ENCODE assay signal across 11 mouse cellular contexts in genomic region chr12:70247683-70248474, GRCm38 (mm10). TPM values are rescaled to one million over a fixed set of nuclear protein-coding genes. Genes with fewer than 3 reads are reported as not detected.
DNase-seq lines count a peak whose midpoint lies in the region; ATAC-seq and TF ChIP-seq lines count a peak whose summit lies in the region.
"Had no signal": no experiment of that assay in that cellular context is flagged by ENCODE, and none has a peak within 500 bp of the region (broad histone marks: within the 10 kb centered on the region; RNA-seq: fewer than 3 reads in every experiment).

No protein-coding gene starts in this region.

- no peaks in the 10 kb centered on the region for H3K36me3 ChIP-seq in hindbrain, embryonic 11.5 days (ENCODE audit: control insufficient read depth, insufficient read depth, low read length)
- H3K36me3 ChIP-seq in midbrain, embryonic 16.5 days (ENCODE audit: control insufficient read depth, insufficient read depth, low read length): no peaks in the 10 kb centered on the region

- peak overlapping the region; percentile 57 for H3K27ac ChIP-seq in left cerebral cortex, adult 2 months
- H3K27ac ChIP-seq in hindbrain, embryonic 11.5 days (ENCODE audit: low read depth, low read length): peak overlapping the region; percentile 58
- peak overlapping the region; percentile 54; the same call in 1 of the 2 replicates for H3K27ac ChIP-seq in midbrain, embryonic 16.5 days (ENCODE audit: low read length)

- H3K4me1 ChIP-seq in hindbrain, embryonic 11.5 days (replicated peaks; ENCODE audit: control insufficient read depth, insufficient read depth, low read length): no peaks in the 10 kb centered on the region
- peaks cover 5% of the 10 kb centered on the region for H3K4me1 ChIP-seq in midbrain, embryonic 16.5 days (ENCODE audit: control insufficient read depth, insufficient read depth, low read length)

- no peak overlapping the region for H3K4me2 ChIP-seq in hindbrain, embryonic 11.5 days (replicated peaks; ENCODE audit: low read depth, low read length)
- H3K4me2 ChIP-seq in midbrain, embryonic 16.5 days (ENCODE audit: low read length): no peak overlapping the region

- TF ChIP-seq CTCF in left cerebral cortex, adult 2 months (IDR thresholded peaks at IDR 0.05): no peak

- DNase-seq in embryo, embryonic 11 days: peak; percentile 26
- no peak for DNase-seq in embryo, embryonic 9.5 days (ENCODE audit: extremely low spot score)
- no peak for DNase-seq in left cerebral cortex, adult 2 months (ENCODE audit: extremely low spot score in 1 of 2, low spot score in 2 of 2)
- no peak for DNase-seq in left cerebral cortex, postnatal 36 days (ENCODE audit: low spot score in 2 of 2)
- DNase-seq in hindbrain, embryonic 11.5 days (ENCODE audit: low spot score): peak; percentile 36
- no peak for DNase-seq in thymus, postnatal 4 days
- no peak for DNase-seq in testis, postnatal 10 days (ENCODE audit: low spot score)
- DNase-seq: cerebellum, postnatal 14 days; gastrocnemius, postnatal 10 days; kidney, adult 11 months had no signal

- no peak overlapping the region for H3K4me3 ChIP-seq in left cerebral cortex, adult 2 months
- no peak overlapping the region for H3K4me3 ChIP-seq in hindbrain, embryonic 11.5 days (ENCODE audit: low read depth, low read length)
- H3K4me3 ChIP-seq in midbrain, embryonic 16.5 days (ENCODE audit: low read depth, low read length): no peak overlapping the region

- H3K9me3 ChIP-seq in hindbrain, embryonic 11.5 days (ENCODE audit: control insufficient read depth, low read length): no peaks in the 10 kb centered on the region
- no peaks in the 10 kb centered on the region for H3K9me3 ChIP-seq in midbrain, embryonic 16.5 days (replicated peaks; ENCODE audit: control insufficient read depth, low read length, poor library complexity, severe bottlenecking)

- H3K9ac ChIP-seq in hindbrain, embryonic 11.5 days (ENCODE audit: low read depth, low read length): no peak overlapping the region
- H3K9ac ChIP-seq in midbrain, embryonic 16.5 days (ENCODE audit: low read depth, low read length): no peak overlapping the region

- no peaks in the 10 kb centered on the region for H3K27me3 ChIP-seq in hindbrain, embryonic 11.5 days (ENCODE audit: control insufficient read depth, insufficient read depth, low read length)
- H3K27me3 ChIP-seq in midbrain, embryonic 16.5 days (ENCODE audit: control insufficient read depth, insufficient read depth, low read depth, low read length): no peaks in the 10 kb centered on the region

- ATAC-seq in hindbrain, embryonic 11.5 days (ENCODE audit: low FRiP score): peak; percentile 71
- ATAC-seq in midbrain, embryonic 16.5 days: 0 out of 2 replicates have a peak, but pooled peaks have one; percentile 25

- intact Hi-C loops in left cerebral cortex, adult 2 months (cut with DNase I): no loop called here
- intact Hi-C loops in left cerebral cortex, postnatal 36 days (cut with DNase I): no loop called here

- WGBS in hindbrain, embryonic 11.5 days: 45% methylated on average over 15 of the region's 15 CpGs
- WGBS in midbrain, embryonic 16.5 days: 28% methylated on average over 15 of the region's 15 CpGs

RNA-seq across cellular contexts. Expression of gene Pygl, which starts 16.6 kb away (rescaled TPM):
- total RNA-seq in left cerebral cortex, adult 2 months (2021): 1 to 10 TPM; 3.6 to 3.8 TPM
- total RNA-seq in left cerebral cortex, postnatal 36 days (2021): 1 to 10 TPM; 2.7 to 4.5 TPM
- polyA plus RNA-seq in hindbrain, embryonic 11.5 days (2014; fragmentation: Nextera tagmentation; extraction: Ambion mirVana): 6.6 and 6.8 TPM in 2 replicates
- polyA plus RNA-seq in midbrain, embryonic 16.5 days (2015; fragmentation: Nextera tagmentation; extraction: Ambion mirVana): 8.0 and 8.9 TPM in 2 replicates

Comparison
In these comparisons a context has a peak if more than half of its experiments do, and no peak if none do; other contexts are left out.
1. DNase-seq: peak in embryo, embryonic 11 days (single experiment) and hindbrain, embryonic 11.5 days (single experiment); none in embryo, embryonic 9.5 days (single experiment), left cerebral cortex, adult 2 months (0 of 2), left cerebral cortex, postnatal 36 days (0 of 2), thymus, postnatal 4 days (single experiment) and testis, postnatal 10 days (single experiment).
2. Peak in every context shown above with its lines, with median percentiles within 50 percentile points of each other: H3K27ac ChIP-seq.